Mouse (Mus musculus) adrenal gland, postnatal 36 days (tissue): ENCODE results near the gene Pigyl. TPM values are rescaled to one million over a fixed set of nuclear protein-coding genes. Genes with fewer than 3 reads are reported as not detected.
"Not testable (repeated sequence)": the region's sequence is repeated elsewhere in the genome, so short reads cannot be mapped to it uniquely, and the experiment has no call there.

Experiments used
- DNase-seq, 2 experiments: peaks; one replicate each; pipeline ENCODE4 v3.0.0; 2021; ENCODE audit warnings: mixed read lengths in 1 of 2
- total RNA-seq, 2 experiments: library from RNA; stranded (reverse); gene quantifications; 2 replicates each; pipeline ENCODE4 v1.2.3; 2021

The Pigyl gene
- total RNA-seq, 2 experiments from 2014 or later, result 50.3 to 59.1 TPM

- peak; percentile 66 to 73 for DNase-seq
Observed at GRCm38 (mm10) chr9:22136765-22137547, 19.7 kb upstream of the Pigyl start.

- peak in 1 of 2 experiments; percentile 55 for DNase-seq
Observed at GRCm38 (mm10) chr9:22138480-22138879, 18.2 kb upstream of the Pigyl start.

- no peak for DNase-seq
Observed at GRCm38 (mm10) chr9:22139746-22140145, 16.9 kb upstream of the Pigyl start.

GRCm38 (mm10) chr9:22143108-22144037 is 13.3 kb upstream of the Pigyl start:
- peak; percentile 91 to 93 for DNase-seq

GRCm38 (mm10) chr9:22144304-22144965 is 12.2 kb upstream of the Pigyl start:
- DNase-seq, result no peak

- DNase-seq, result no peak
Observed at GRCm38 (mm10) chr9:22149426-22150248, 7.0 kb upstream of the Pigyl start.

GRCm38 (mm10) chr9:22150249-22150693 is 6.4 kb upstream of the Pigyl start:
- DNase-seq, result not testable (repeated sequence)

- DNase-seq, result no peak
Observed at GRCm38 (mm10) chr9:22150946-22151345, 5.7 kb upstream of the Pigyl start.

- DNase-seq, result no peak
Observed at GRCm38 (mm10) chr9:22153810-22154209, 2.8 kb upstream of the Pigyl start.

GRCm38 (mm10) chr9:22155614-22156013 is 1.0 kb upstream of the Pigyl start:
- DNase-seq, result peak; percentile 68 to 74

- no peak for DNase-seq
Observed at GRCm38 (mm10) chr9:22157516-22158265, 1.0 kb downstream of the Pigyl start.

GRCm38 (mm10) chr9:22161299-22161698 is 4.7 kb downstream of the Pigyl start:
- DNase-seq, result no peak

GRCm38 (mm10) chr9:22162305-22162704 is 5.7 kb downstream of the Pigyl start:
- no peak for DNase-seq

GRCm38 (mm10) chr9:22162912-22163311 is 6.3 kb downstream of the Pigyl start:
- no peak for DNase-seq

- DNase-seq, result peak; percentile 64 to 75
Observed at GRCm38 (mm10) chr9:22164711-22165668, 8.3 kb downstream of the Pigyl start.

GRCm38 (mm10) chr9:22165964-22166363 is 9.3 kb downstream of the Pigyl start:
- no peak for DNase-seq

GRCm38 (mm10) chr9:22166686-22167085 is 10.0 kb downstream of the Pigyl start:
- no peak for DNase-seq

- no peak for DNase-seq
Observed at GRCm38 (mm10) chr9:22167751-22168150, 11.1 kb downstream of the Pigyl start.

- DNase-seq, result no peak
Observed at GRCm38 (mm10) chr9:22169327-22169726, 12.7 kb downstream of the Pigyl start.
